Mouse (Mus musculus): ENCODE measurements around the gene Abl1.

Abl1 gene

GRCm38 (mm10) chr2:31813641-31814040 lies 125.5 kb downstream of the Abl1 start:
- in situ Hi-C loops (cut with MboI, MseI): loop anchor here in 1 of 2 experiments (5.0 kb wide), 2 partner anchors 34 to 99 kb away; partner anchors contain the start of gene Fibcd1

- in situ Hi-C loops (cut with MboI, MseI): loop anchor here (5.0 kb wide), 3 partner anchors 33 to 98 kb away; partner anchors contain the start of gene Fibcd1 (in 1 of the 2)
These were observed 126.5 kb downstream of the Abl1 start for GRCm38 (mm10) chr2:31814699-31815098.

- in situ Hi-C loops (cut with MboI, MseI): loop anchor here (5.0 kb wide), 2 partner anchors 67 to 97 kb away; no protein-coding TSS in a partner anchor
These were observed 127.2 kb downstream of the Abl1 start for GRCm38 (mm10) chr2:31815367-31815766.

GRCm38 (mm10) chr2:31822524-31823371 lies 134.6 kb downstream of the Abl1 start:
- in situ Hi-C loops (cut with MboI, MseI): loop anchor here in 1 of 2 experiments (10.0 kb wide), 1 partner anchor 892 kb away; the partner anchor contains the start of gene Cdk9

- in situ Hi-C loops (cut with MboI, MseI): loop anchor here in 1 of 2 experiments (10.0 kb wide), 1 partner anchor 891 kb away; the partner anchor contains the start of gene Cdk9
These were observed 136.0 kb downstream of the Abl1 start for GRCm38 (mm10) chr2:31823933-31824730.

- in situ Hi-C loops (cut with MboI, MseI): loop anchor here in 1 of 2 experiments (10.0 kb wide), 1 partner anchor 889 kb away; the partner anchor contains the start of gene Cdk9
These were observed 137.3 kb downstream of the Abl1 start for GRCm38 (mm10) chr2:31825469-31825911.

GRCm38 (mm10) chr2:31826094-31827085 lies 138.2 kb downstream of the Abl1 start:
- in situ Hi-C loops (cut with MboI, MseI): loop anchor here in 1 of 2 experiments (10.0 kb wide), 1 partner anchor 888 kb away; the partner anchor contains the start of gene Cdk9

GRCm38 (mm10) chr2:31827877-31828276 lies 139.7 kb downstream of the Abl1 start:
- in situ Hi-C loops (cut with MboI, MseI): loop anchor here in 1 of 2 experiments (10.0 kb wide), 1 partner anchor 887 kb away; the partner anchor contains the start of gene Cdk9

- in situ Hi-C loops (cut with MboI, MseI): loop anchor here in 1 of 2 experiments (10.0 kb wide), 1 partner anchor 886 kb away; the partner anchor contains the start of gene Cdk9
These were observed 140.2 kb downstream of the Abl1 start for GRCm38 (mm10) chr2:31828311-31828825.

GRCm38 (mm10) chr2:31836091-31836490 lies 147.9 kb downstream of the Abl1 start:
- in situ Hi-C loops (cut with MboI, MseI): no loop called here

GRCm38 (mm10) chr2:31836985-31837384 lies 148.8 kb downstream of the Abl1 start:
- in situ Hi-C loops (cut with MboI, MseI): no loop called here

GRCm38 (mm10) chr2:31838868-31839267 lies 150.7 kb downstream of the Abl1 start:
- in situ Hi-C loops (cut with MboI, MseI): no loop called here

- in situ Hi-C loops (cut with MboI, MseI): loop anchor here in 1 of 2 experiments (5.0 kb wide), 1 partner anchor 32 kb away; the partner anchor contains the start of gene Qrfp
These were observed 156.6 kb downstream of the Abl1 start for GRCm38 (mm10) chr2:31844729-31845136.

- in situ Hi-C loops (cut with MboI, MseI): loop anchor here in 1 of 2 experiments (5.0 kb wide), 1 partner anchor 33 kb away; the partner anchor contains the start of gene Qrfp
These were observed 157.3 kb downstream of the Abl1 start for GRCm38 (mm10) chr2:31845512-31845895.

- in situ Hi-C loops (cut with MboI, MseI): loop anchor here in 1 of 2 experiments (5.0 kb wide), 1 partner anchor 34 kb away; the partner anchor contains the start of gene Qrfp
These were observed 157.9 kb downstream of the Abl1 start, which contains the start of gene Fibcd1 for GRCm38 (mm10) chr2:31845896-31846691. TSS of gene Fibcd1 (minus strand) at chr2:31846005.

GRCm38 (mm10) chr2:31846692-31847660 lies 158.8 kb downstream of the Abl1 start:
- in situ Hi-C loops (cut with MboI, MseI): loop anchor here in 1 of 2 experiments (5.0 kb wide), 1 partner anchor 35 kb away; the partner anchor contains the start of gene Qrfp

GRCm38 (mm10) chr2:31847908-31848307 lies 159.7 kb downstream of the Abl1 start:
- in situ Hi-C loops (cut with MboI, MseI): loop anchor here in 1 of 2 experiments (5.0 kb wide), 1 partner anchor 36 kb away; the partner anchor contains the start of gene Qrfp

Data from T-helper 17 cell (primary cell).